Mouse (Mus musculus) embryonic fibroblast, embryonic 13.5 days (primary cell): ENCODE measurements around the gene Srr.

Source experiments
- CTCF ChIP-seq: IDR thresholded peaks from 2 replicates; pipeline ENCODE4 v1.5.1; 2011; ENCODE audit warnings: mild to moderate bottlenecking, control low read depth, low read length, moderate library complexity, borderline replicate concordance; ENCODE audit not compliant: insufficient read depth
- POLR2A ChIP-seq: IDR thresholded peaks from 2 replicates; pipeline ENCODE4 v1.6.1; 2011; ENCODE audit warnings: low read depth, mild to moderate bottlenecking, control low read depth, low read length, moderate library complexity

- TF ChIP-seq POLR2A (no peak), CTCF (no peak)
Observed at GRCm38 (mm10) chr11:74876801-74877200, 48.9 kb downstream of the Srr start.
